Mouse (Mus musculus) neural tube, embryonic 15.5 days (tissue): Measurements from ENCODE around the gene Ppm1h. TPM values are rescaled to one million over a fixed set of nuclear protein-coding genes. Genes with fewer than 3 reads are reported as not detected.
A peak's percentile ranks its signal among the peaks of the same experiment; 100 is the strongest.

Experiments used
- ATAC-seq: fragments of 200-750 bp; cut with Nextera tagmentation; 2 replicates; pipeline ENCODE4 v1.8.0; 2017; ENCODE audit warnings: mild to moderate bottlenecking, moderate TSS enrichment, moderate library complexity; ENCODE audit not compliant: low FRiP score
- H3K27ac ChIP-seq: fragments of 300-500 bp; sonication (generic); replicated peaks from 2 replicates; pipeline ENCODE4 v1.5.1; 2015; ENCODE audit warnings: mild to moderate bottlenecking, inconsistent platforms
- H3K27me3 ChIP-seq: fragments of 300-500 bp; sonication (generic); replicated peaks from 2 replicates; pipeline ENCODE4 v1.6.1; 2015; ENCODE audit warnings: inconsistent platforms
- H3K36me3 ChIP-seq: fragments of 300-500 bp; sonication (generic); 2 replicates; pipeline ENCODE4 v1.6.1; 2015; ENCODE audit warnings: inconsistent platforms
- H3K4me1 ChIP-seq: fragments of 300-500 bp; sonication (generic); 2 replicates; pipeline ENCODE4 v1.6.1; 2015; ENCODE audit warnings: inconsistent platforms
- H3K4me2 ChIP-seq: fragments of 300-500 bp; sonication (generic); 2 replicates; pipeline ENCODE4 v1.6.1; 2015; ENCODE audit warnings: inconsistent platforms, mild to moderate bottlenecking, moderate library complexity
- H3K4me3 ChIP-seq: fragments of 300-500 bp; sonication (generic); replicated peaks from 2 replicates; pipeline ENCODE4 v1.5.1; 2015; ENCODE audit warnings: mild to moderate bottlenecking, inconsistent platforms
- H3K9ac ChIP-seq: fragments of 300-500 bp; sonication (generic); replicated peaks from 2 replicates; pipeline ENCODE4 v1.6.1; 2015; ENCODE audit warnings: mild to moderate bottlenecking, inconsistent platforms
- H3K9me3 ChIP-seq: fragments of 300-500 bp; sonication (generic); replicated peaks from 2 replicates; pipeline ENCODE4 v1.6.1; 2016; ENCODE audit warnings: inconsistent platforms
- WGBS: fragments of 180-500 bp; shearing (Covaris S2); methylation state at CpG from one replicate; pipeline ENCODE4 v1.1.7; 2015; ENCODE audit warnings: mixed read lengths; 5-methylcytosine and 5-hydroxymethylcytosine counted together
- polyA plus RNA-seq: library from polyadenylated mRNA; unstranded; fragments of >200 nt; fragmentation: Nextera tagmentation; extraction: Ambion mirVana; gene quantifications from 2 replicates; pipeline ENCODE4 v1.2.1, GENCODE M21; 2015

Ppm1h gene
- polyA plus RNA-seq, 1 experiment from 2014 or later: 32.6 TPM

DNA sequence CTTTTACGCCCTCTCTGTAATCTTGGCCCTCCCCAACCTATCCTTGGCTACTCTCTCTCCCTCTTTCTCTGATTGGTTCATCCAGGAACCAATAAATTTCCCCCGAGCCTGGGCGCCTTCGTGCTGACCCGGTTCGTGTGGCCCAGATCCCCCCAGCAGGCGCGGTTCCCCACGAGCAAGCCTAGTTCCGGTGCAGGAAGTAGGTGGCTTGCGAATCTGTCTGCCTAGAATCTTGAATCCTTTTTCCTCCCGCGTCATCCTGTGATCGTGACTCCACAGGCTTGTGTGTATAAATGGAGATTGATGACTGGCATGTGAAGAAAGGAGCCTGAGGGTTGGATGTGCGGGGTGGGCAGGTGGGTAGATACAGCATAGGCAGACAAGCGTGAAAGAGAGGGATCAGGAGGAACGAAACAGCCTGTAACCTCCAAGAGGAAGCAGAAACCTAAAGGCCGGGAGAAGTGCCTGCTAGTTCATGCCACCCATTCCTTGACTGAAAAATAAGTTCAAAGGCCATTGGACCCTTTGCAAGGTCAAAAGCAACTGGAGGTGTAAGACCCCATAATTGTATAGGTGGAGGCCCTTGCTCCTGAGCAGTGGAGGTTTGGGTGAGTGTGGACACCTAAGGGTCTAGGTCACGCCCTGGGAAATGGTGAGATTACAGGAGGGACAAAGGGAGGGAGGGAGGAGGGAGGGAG, 2.0 kb downstream of the Ppm1h start:
- Histone ChIP-seq H3K4me3 (peak overlapping the region; percentile 81), H3K4me1 (peaks cover 22% of the 10 kb centered on the region), H3K27me3 (no peaks in the 10 kb centered on the region), H3K9me3 (no peaks in the 10 kb centered on the region), H3K4me2 (peak overlapping the region; percentile 82), H3K9ac (peak overlapping the region; percentile 92), H3K27ac (peak overlapping the region; percentile 92), H3K36me3 (no peaks in the 10 kb centered on the region)
- 1% methylated on average over 18 of the region's 19 CpGs for WGBS
- ATAC-seq: peak; percentile 32; the same call in 1 of the 2 replicates

GRCm38 (mm10) chr10:122681085-122681408, 2.5 kb downstream of the Ppm1h start:
- no peaks in the 10 kb centered on the region for H3K9me3 ChIP-seq
- no peak overlapping the region; the same call in 1 of the 2 replicates for H3K4me3 ChIP-seq
- no peak overlapping the region for H3K9ac ChIP-seq
- peak overlapping the region; percentile 82 for H3K4me2 ChIP-seq
- H3K27me3 ChIP-seq: no peaks in the 10 kb centered on the region
- H3K27ac ChIP-seq: no peak overlapping the region
- H3K36me3 ChIP-seq: no peaks in the 10 kb centered on the region
- no peak for ATAC-seq
- peaks cover 22% of the 10 kb centered on the region for H3K4me1 ChIP-seq
- 24% methylated on average over 4 of the region's 4 CpGs for WGBS

GRCm38 (mm10) chr10:122683819-122684330, 5.3 kb downstream of the Ppm1h start:
- Histone ChIP-seq H3K27ac (no peak overlapping the region), H3K4me3 (no peak overlapping the region), H3K4me2 (no peak overlapping the region), H3K9ac (no peak overlapping the region), H3K4me1 (peaks cover 15% of the 10 kb centered on the region), H3K9me3 (no peaks in the 10 kb centered on the region), H3K27me3 (no peaks in the 10 kb centered on the region), H3K36me3 (peaks cover 6% of the 10 kb centered on the region)
- ATAC-seq: no peak
- 64% methylated on average over 5 of the region's 5 CpGs for WGBS

GRCm38 (mm10) chr10:122685297-122685696, 6.7 kb downstream of the Ppm1h start:
- Histone ChIP-seq H3K27ac (no peak overlapping the region), H3K4me1 (peaks cover 10% of the 10 kb centered on the region), H3K9ac (no peak overlapping the region), H3K36me3 (peaks cover 6% of the 10 kb centered on the region), H3K9me3 (no peaks in the 10 kb centered on the region), H3K4me3 (no peak overlapping the region), H3K4me2 (no peak overlapping the region), H3K27me3 (no peaks in the 10 kb centered on the region)
- 85% methylated on average over 1 of the region's 1 CpGs for WGBS
- no peak for ATAC-seq

DNA sequence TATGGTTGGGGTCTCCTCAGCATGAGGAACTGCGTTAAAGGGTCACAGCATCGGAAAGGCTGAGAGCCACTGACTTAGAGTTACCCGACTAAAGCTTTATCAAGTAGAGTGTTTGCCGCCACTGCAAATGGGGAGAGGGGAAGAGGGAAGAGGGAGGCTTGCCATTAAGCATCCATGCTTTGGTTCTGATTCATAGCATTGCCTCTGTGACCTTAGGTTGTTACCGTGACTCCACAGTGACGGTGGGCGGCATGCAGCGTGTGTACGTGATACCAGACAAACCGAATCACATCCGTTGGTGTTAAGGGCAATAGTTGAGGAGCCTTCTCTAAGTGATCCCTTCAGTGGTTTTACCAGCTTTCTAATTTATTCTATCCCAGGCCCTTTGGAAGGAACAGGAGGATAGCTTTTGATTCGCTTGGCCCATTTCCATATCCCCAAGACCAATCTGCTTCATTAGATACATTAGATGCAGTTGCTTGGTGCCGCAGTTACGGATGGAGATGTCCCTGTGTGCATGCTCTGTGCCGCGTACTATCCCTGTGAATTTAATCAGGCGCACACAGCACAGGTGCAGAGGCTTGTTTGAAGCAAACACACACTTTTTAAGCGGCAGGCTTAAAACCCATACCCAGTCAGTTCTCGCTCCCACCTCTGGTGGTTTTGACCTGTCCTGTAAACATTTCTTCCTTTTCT, 7.4 kb downstream of the Ppm1h start:
- H3K4me3 ChIP-seq: no peak overlapping the region
- H3K4me1 ChIP-seq: peaks cover 6% of the 10 kb centered on the region
- H3K27ac ChIP-seq: no peak overlapping the region
- H3K27me3 ChIP-seq: no peaks in the 10 kb centered on the region
- peaks cover 6% of the 10 kb centered on the region for H3K36me3 ChIP-seq
- H3K9ac ChIP-seq: no peak overlapping the region
- H3K4me2 ChIP-seq: no peak overlapping the region
- no peak for ATAC-seq
- WGBS: 77% methylated on average over 19 of the region's 19 CpGs
- no peaks in the 10 kb centered on the region for H3K9me3 ChIP-seq

DNA sequence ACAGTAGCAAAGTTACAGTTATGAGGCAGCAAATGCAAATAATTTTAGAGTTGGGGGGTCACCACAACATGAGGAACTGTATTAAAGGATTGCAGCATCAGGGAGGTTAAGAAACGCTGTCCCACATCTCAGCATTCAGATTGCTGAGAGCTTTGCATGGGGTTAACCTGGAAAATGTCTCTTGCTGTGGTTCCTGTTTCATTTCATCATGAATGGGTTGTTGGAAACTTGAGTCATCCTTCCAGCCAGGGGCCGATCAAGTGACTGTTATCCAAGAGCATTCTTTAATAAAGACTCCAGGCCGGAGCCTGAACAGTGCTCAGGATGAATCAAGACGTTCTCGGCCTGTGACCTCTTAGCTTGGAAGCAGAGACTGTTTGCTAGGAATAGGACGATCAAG, 12.1 kb downstream of the Ppm1h start:
- Histone ChIP-seq H3K9me3 (no peaks in the 10 kb centered on the region), H3K36me3 (peaks cover 6% of the 10 kb centered on the region), H3K4me3 (no peak overlapping the region), H3K27ac (no peak overlapping the region), H3K9ac (no peak overlapping the region), H3K4me1 (peaks cover 18% of the 10 kb centered on the region), H3K4me2 (no peak overlapping the region), H3K27me3 (no peaks in the 10 kb centered on the region)
- WGBS: 90% methylated on average over 6 of the region's 6 CpGs
- no peak for ATAC-seq

DNA sequence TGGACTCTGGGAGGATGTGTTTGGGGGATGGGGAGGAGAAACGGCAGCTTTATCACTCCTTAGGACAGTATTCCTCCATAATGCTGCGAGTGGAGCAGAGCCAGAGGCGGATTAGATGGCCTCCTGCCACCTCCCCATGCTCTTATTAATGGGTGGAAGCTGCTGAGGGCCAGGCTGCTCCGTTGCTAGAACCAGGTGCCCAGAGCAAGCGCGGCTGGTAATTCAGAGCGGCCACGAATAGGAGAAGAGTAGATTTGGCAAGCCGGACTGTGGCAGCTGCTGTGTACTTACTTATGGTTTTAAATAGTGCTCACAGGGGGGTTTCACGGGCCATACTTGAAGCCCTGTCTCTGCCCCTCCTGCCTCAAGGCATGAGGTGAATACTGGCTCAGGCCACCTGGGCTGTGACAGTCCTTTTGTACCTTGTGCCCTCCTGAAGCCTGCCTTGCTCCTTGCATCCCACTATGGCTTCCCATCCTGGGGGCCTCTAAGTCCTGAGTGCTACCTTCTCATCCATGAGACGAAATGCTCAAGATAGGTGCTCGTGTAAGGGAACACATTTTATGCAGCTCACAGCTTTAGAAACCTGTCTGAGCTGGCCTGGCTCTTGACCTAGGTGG, 14.7 kb downstream of the Ppm1h start:
- Histone ChIP-seq H3K9me3 (no peaks in the 10 kb centered on the region), H3K4me3 (no peak overlapping the region), H3K4me2 (peak overlapping the region; percentile 19; the same call in 1 of the 2 replicates), H3K27me3 (no peaks in the 10 kb centered on the region), H3K9ac (no peak overlapping the region), H3K4me1 (peaks cover 18% of the 10 kb centered on the region), H3K27ac (peak overlapping the region; percentile 51), H3K36me3 (peaks cover 5% of the 10 kb centered on the region)
- peak; percentile 45; the same call in 1 of the 2 replicates for ATAC-seq
- 54% methylated on average over 12 of the region's 12 CpGs for WGBS

GRCm38 (mm10) chr10:122693911-122694618, 15.5 kb downstream of the Ppm1h start:
- peaks cover 18% of the 10 kb centered on the region for H3K4me1 ChIP-seq
- H3K9me3 ChIP-seq: no peaks in the 10 kb centered on the region
- H3K4me2 ChIP-seq: no peak overlapping the region
- ATAC-seq: no peak
- H3K27me3 ChIP-seq: no peaks in the 10 kb centered on the region
- peak overlapping the region; percentile 61; the same call in 1 of the 2 replicates for H3K27ac ChIP-seq
- H3K9ac ChIP-seq: no peak overlapping the region
- H3K36me3 ChIP-seq: no peaks in the 10 kb centered on the region
- H3K4me3 ChIP-seq: no peak overlapping the region
- WGBS: 71% methylated on average over 12 of the region's 17 CpGs

GRCm38 (mm10) chr10:122696335-122696734, 17.8 kb downstream of the Ppm1h start:
- no peak overlapping the region for H3K4me3 ChIP-seq
- H3K27me3 ChIP-seq: no peaks in the 10 kb centered on the region
- H3K9ac ChIP-seq: no peak overlapping the region
- no peak overlapping the region for H3K4me2 ChIP-seq
- no peaks in the 10 kb centered on the region for H3K36me3 ChIP-seq
- H3K9me3 ChIP-seq: no peaks in the 10 kb centered on the region
- H3K27ac ChIP-seq: no peak overlapping the region
- 97% methylated on average over 1 of the region's 1 CpGs for whole genome bisulfite sequencing
- H3K4me1 ChIP-seq: peaks cover 18% of the 10 kb centered on the region
- no peak for ATAC-seq

DNA sequence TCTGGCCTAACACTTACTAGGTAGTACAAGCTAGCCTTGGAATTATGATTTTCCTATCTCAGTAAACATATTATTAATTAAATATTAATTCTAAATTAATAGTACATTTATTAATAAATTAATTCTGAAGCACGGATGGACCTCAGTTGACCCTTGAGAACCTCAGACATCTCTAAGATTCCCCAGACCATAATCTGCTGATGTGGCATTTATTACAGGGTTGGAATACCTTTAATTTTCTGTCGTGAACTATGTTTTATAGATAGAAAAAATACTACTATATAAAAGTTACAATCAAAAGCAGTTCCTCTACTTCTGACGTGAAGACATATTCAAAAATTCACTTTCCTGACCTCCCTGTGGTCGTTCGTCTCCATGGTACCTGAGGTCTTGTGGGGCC, 19.8 kb downstream of the Ppm1h start:
- Histone ChIP-seq H3K36me3 (no peaks in the 10 kb centered on the region), H3K4me1 (peaks cover 11% of the 10 kb centered on the region), H3K9me3 (no peaks in the 10 kb centered on the region), H3K4me2 (no peak overlapping the region), H3K9ac (no peak overlapping the region), H3K27ac (no peak overlapping the region), H3K27me3 (no peaks in the 10 kb centered on the region), H3K4me3 (no peak overlapping the region)
- no peak for ATAC-seq
- WGBS: 78% methylated on average over 5 of the region's 5 CpGs

GRCm38 (mm10) chr10:122704901-122705300, 26.3 kb downstream of the Ppm1h start:
- 86% methylated on average over 5 of the region's 5 CpGs for WGBS
- H3K4me2 ChIP-seq: no peak overlapping the region
- H3K36me3 ChIP-seq: no peaks in the 10 kb centered on the region
- H3K9ac ChIP-seq: no peak overlapping the region
- H3K9me3 ChIP-seq: no peaks in the 10 kb centered on the region
- ATAC-seq: no peak
- no peaks in the 10 kb centered on the region for H3K27me3 ChIP-seq
- H3K27ac ChIP-seq: no peak overlapping the region
- peaks cover 14% of the 10 kb centered on the region; the same call in 1 of the 2 replicates for H3K4me1 ChIP-seq
- H3K4me3 ChIP-seq: no peak overlapping the region
